Mouse (Mus musculus) lung, adult 2 months (tissue): ENCODE measurements around the gene Tfip11. TPM values are rescaled to one million over a fixed set of nuclear protein-coding genes. Genes with fewer than 3 reads are reported as not detected.

Experiments
- DNase-seq: peaks from one replicate; pipeline ENCODE4 v3.0.0; 2022
- H3K4me1 ChIP-seq: fragments of 200-500 bp; 2 replicates; pipeline ENCODE4 v1.6.1; 2011; ENCODE audit warnings: low read length; ENCODE audit not compliant: control insufficient read depth, insufficient read depth
- H3K4me3 ChIP-seq: fragments of 200-500 bp; replicated peaks from 2 replicates; pipeline ENCODE3; 2011; ENCODE audit warnings: low read depth, mild to moderate bottlenecking, control low read depth, low read length; ENCODE audit errors: extremely low read depth
- CTCF ChIP-seq: fragments of 200-500 bp; IDR thresholded peaks from 2 replicates; pipeline ENCODE4 v1.5.1; 2011; ENCODE audit warnings: mild to moderate bottlenecking, low read length, control low read depth; ENCODE audit not compliant: insufficient read depth
- POLR2A ChIP-seq: fragments of 200-500 bp; IDR thresholded peaks from 2 replicates; pipeline ENCODE4 v1.6.1; 2011; ENCODE audit warnings: low read depth, mild to moderate bottlenecking, control low read depth, low read length, borderline replicate concordance; ENCODE audit errors: extremely low read depth
- WGBS: fragments of 180-500 bp; shearing (Covaris S2); methylation state at CpG from one replicate; pipeline ENCODE4 v1.1.7; 2018; 5-methylcytosine and 5-hydroxymethylcytosine counted together
- polyA plus RNA-seq: library from polyadenylated mRNA; depleted of rRNA; stranded (reverse); fragments of >200 nt; gene quantifications from 2 replicates; pipeline ENCODE4 v1.2.3, GENCODE M21; 2012; rRNA removed

Tfip11 gene
- polyA plus RNA-seq, 1 experiment = 36.2 TPM

GRCm38 (mm10) chr5:112371933-112372332 is 45.8 kb downstream of the Tfip11 start:
- Histone ChIP-seq H3K4me1 (no peaks in the 10 kb centered on the region), H3K4me3 (no peak overlapping the region)
- WGBS = 79% methylated on average over 7 of the region's 7 CpGs
- DNase-seq = no peak
- TF ChIP-seq POLR2A (no peak), CTCF (no peak)

GRCm38 (mm10) chr5:112376111-112376510 is 50.0 kb downstream of the Tfip11 start:
- Histone ChIP-seq H3K4me1 (no peaks in the 10 kb centered on the region), H3K4me3 (no peak overlapping the region)
- 91% methylated on average over 4 of the region's 4 CpGs for WGBS
- TF ChIP-seq POLR2A = no peak
- TF ChIP-seq CTCF = no peak
- DNase-seq = no peak

- DNase-seq = no peak
- TF ChIP-seq CTCF (no peak), POLR2A (no peak)
- WGBS = 93% methylated on average over 1 of the region's 1 CpGs
- Histone ChIP-seq H3K4me3 (no peak overlapping the region), H3K4me1 (no peaks in the 10 kb centered on the region)
These were observed 51.2 kb downstream of the Tfip11 start for GRCm38 (mm10) chr5:112377380-112377779.

DNA sequence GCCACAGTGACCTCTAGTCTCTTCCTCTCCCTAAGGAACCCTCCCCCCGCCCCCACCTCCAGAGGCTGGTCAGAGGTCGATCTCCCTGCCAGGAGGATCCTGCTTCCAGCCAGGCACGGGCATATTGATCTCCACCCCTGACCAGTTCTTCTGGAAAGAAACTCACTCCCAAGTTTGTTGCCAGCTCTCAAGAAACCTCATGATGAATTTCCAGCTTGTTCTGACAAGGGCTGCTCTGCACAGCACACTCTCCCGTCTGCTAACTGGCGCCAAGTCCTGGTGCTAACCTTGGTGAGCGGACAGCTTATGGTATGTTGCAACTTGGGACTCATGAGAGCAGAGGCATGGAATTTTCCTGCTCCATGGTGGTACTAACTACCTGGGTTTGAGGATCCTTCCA is 52.6 kb downstream of the Tfip11 start:
- no peak overlapping the region for H3K4me3 ChIP-seq
- TF ChIP-seq CTCF = no peak
- no peak for TF ChIP-seq POLR2A
- WGBS = 75% methylated on average over 6 of the region's 6 CpGs
- no peaks in the 10 kb centered on the region for H3K4me1 ChIP-seq
- no peak for DNase-seq

- TF ChIP-seq CTCF = no peak
- TF ChIP-seq POLR2A = no peak
- 78% methylated on average over 11 of the region's 11 CpGs for WGBS
- no peak for DNase-seq
- Histone ChIP-seq H3K4me3 (no peak overlapping the region), H3K4me1 (no peaks in the 10 kb centered on the region)
These were observed 55.0 kb downstream of the Tfip11 start for GRCm38 (mm10) chr5:112381154-112381553.

DNA sequence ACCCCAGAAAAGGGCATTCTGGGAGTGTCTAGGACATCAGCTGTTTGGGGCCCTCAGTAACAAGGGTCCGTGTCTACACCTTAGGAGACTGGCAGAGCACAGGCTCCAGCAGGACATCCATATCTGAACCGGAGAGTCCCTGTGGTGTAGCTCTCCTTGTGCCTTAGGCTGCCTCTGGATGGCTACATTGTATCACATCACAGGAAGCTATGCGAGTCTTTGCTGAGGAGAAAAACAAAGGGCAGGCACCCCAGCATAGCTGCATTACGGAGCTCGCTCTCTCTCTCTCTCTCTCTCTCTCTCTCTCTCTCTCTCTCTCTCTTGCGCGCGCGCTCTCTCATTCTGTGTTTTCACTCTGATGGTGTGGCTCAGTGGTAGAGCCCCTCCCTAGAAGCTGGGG is 55.9 kb downstream of the Tfip11 start:
- Histone ChIP-seq H3K4me1 (no peaks in the 10 kb centered on the region), H3K4me3 (no peak overlapping the region)
- 73% methylated on average over 9 of the region's 9 CpGs for WGBS
- no peak for DNase-seq
- TF ChIP-seq CTCF = no peak
- TF ChIP-seq POLR2A = no peak

DNA sequence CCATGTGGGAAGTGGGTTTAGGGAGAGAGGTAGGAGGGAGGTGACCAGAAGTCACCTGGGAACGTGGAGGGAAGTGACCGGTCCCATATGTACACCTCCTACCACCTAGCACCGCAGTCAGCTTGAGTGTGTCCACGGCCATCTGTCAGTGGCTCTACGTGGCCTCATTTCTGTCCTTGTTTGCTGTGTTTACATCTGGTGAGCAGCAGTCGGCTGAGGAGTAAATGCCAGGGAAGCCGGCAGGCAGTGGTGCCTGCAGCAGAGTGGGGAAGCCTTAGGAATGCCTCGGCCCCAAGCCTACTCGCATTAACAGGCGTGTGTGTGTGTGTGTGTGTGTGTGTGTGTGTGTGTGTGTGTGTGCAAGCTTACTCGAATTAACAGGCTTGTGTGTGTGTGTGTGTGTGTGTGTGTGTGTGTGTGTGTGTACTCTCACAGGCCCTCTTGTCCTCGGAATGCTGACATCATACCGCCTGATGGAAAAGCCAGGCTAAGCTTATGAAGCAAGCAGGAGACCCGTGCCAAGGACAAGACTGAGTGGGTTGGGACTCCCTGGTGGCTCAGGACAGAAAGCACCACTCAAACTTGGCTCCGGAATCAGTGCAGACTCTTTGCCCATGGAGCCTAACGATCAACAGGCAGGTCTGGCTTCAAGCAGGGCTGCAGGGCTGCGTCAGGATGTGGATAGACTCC is 56.6 kb downstream of the Tfip11 start:
- Histone ChIP-seq H3K4me1 (no peaks in the 10 kb centered on the region), H3K4me3 (no peak overlapping the region)
- no peak for DNase-seq
- no peak for TF ChIP-seq POLR2A
- no peak for TF ChIP-seq CTCF
- WGBS = 43% methylated on average over 17 of the region's 17 CpGs

GRCm38 (mm10) chr5:112384805-112385472 is 58.8 kb downstream of the Tfip11 start:
- Histone ChIP-seq H3K4me3 (no peak overlapping the region), H3K4me1 (no peaks in the 10 kb centered on the region)
- TF ChIP-seq POLR2A = no peak
- TF ChIP-seq CTCF = no peak
- 76% methylated on average over 13 of the region's 13 CpGs for WGBS
- no peak for DNase-seq

DNA sequence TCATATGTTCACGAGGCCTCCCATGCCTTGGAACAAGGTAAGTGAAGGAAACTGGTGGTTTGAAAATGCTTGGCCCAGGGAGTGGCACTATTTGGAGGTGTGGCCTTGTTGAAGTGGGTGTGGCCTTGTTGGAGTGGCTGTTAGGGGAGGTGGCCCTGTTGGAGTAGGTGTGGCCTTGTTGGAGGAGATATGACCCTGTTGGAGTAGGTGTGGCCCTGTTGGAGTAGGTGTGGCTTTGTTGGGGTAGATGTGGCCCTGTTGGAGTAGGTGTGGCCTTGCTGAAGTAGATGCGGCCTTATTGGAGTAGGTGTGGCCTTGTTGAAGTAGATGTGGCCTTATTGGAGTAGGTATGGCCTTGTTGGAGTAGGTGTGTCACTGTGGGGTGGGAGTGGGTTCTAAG is 59.8 kb downstream of the Tfip11 start:
- TF ChIP-seq CTCF (no peak), POLR2A (no peak)
- WGBS = 76% methylated on average over 2 of the region's 2 CpGs
- DNase-seq = no peak

More for the DNA sequence above, 59.8 kb downstream of the Tfip11 start:
- no peaks in the 10 kb centered on the region for H3K4me1 ChIP-seq
- H3K4me3 ChIP-seq = no peak overlapping the region

Other genes with a start within 250 kb of the Tfip11 start
- gene Cryba4, start 73.8 kb upstream of the Tfip11 start, polyA plus RNA-seq = 1.0 and 1.4 TPM in 2 replicates
- gene Crybb1, start 70.5 kb upstream of the Tfip11 start, polyA plus RNA-seq = 0.14 TPM in 1 of 2 replicates, not detected in the other
- 122 and 144 TPM in 2 replicates for gene Tpst2, start 49.7 kb upstream of the Tfip11 start, polyA plus RNA-seq
- 34.6 and 38.4 TPM in 2 replicates for gene Srrd, start 16.7 kb downstream of the Tfip11 start, polyA plus RNA-seq
- 34.7 and 40.9 TPM in 2 replicates for gene Hps4, start 16.7 kb downstream of the Tfip11 start, polyA plus RNA-seq
- 0.06 TPM in 1 of 2 replicates, not detected in the other for gene Gm6583, start 29.7 kb downstream of the Tfip11 start, polyA plus RNA-seq
- gene Asphd2, start 68.5 kb downstream of the Tfip11 start, polyA plus RNA-seq = 0.41 and 0.56 TPM in 2 replicates
- not detected in 2 replicates for gene Gm6588, start 123.1 kb downstream of the Tfip11 start, polyA plus RNA-seq